7 mouse cellular contexts compared by ENCODE assay signal in genomic region chr13:57521152-57521551, GRCm38 (mm10).
A peak's percentile ranks its signal among the peaks of the same experiment; 100 is the strongest.
DNase-seq lines count a peak whose midpoint lies in the region; ATAC-seq and TF ChIP-seq lines count a peak whose summit lies in the region.

No protein-coding gene starts in this region.

- no peaks in the 10 kb centered on the region for H3K9me3 ChIP-seq in lung, postnatal 0 days (ENCODE audit: low read length)

- no peak for ATAC-seq in lung, postnatal 0 days

- TF ChIP-seq CTCF in lung, postnatal 0 days (IDR thresholded peaks at IDR 0.05): peak; percentile 66

- no peak overlapping the region for H3K27ac ChIP-seq in lung, postnatal 0 days (ENCODE audit: low read length)

- no peak for TF ChIP-seq EP300 in lung, postnatal 0 days (IDR thresholded peaks at IDR 0.05)

- 9% methylated on average over 3 of the region's 3 CpGs for WGBS in lung, postnatal 0 days

- intact Hi-C loops in left cerebral cortex, postnatal 25 days (cut with DNase I): loop anchor here (5.0 kb wide), 1 partner anchor 96 kb away; no protein-coding TSS in a partner anchor

- H3K9ac ChIP-seq in lung, postnatal 0 days (replicated peaks; ENCODE audit: low read depth): no peak overlapping the region

- no peak overlapping the region for H3K4me2 ChIP-seq in lung, postnatal 0 days (replicated peaks; ENCODE audit: low read depth, low read length)

- no peaks in the 10 kb centered on the region for H3K4me1 ChIP-seq in lung, postnatal 0 days (ENCODE audit: insufficient read depth, low read depth, low read length)

- DNase-seq in left cerebral cortex, postnatal 25 days (ENCODE audit: low spot score in 2 of 2): peak; percentile 31 to 57
- no peak for DNase-seq in left cerebral cortex, adult 18-20 months (ENCODE audit: low spot score in 2 of 2)
- DNase-seq in c-Kit-negative CD71-positive TER-119-positive erythroid progenitor cells, embryonic 14.5 days (ENCODE audit: low read depth, low spot score): peak; percentile 20
- peak; percentile 78 for DNase-seq in embryo, embryonic 10.5 days (ENCODE audit: low spot score)
- DNase-seq in lung, postnatal 0 days (ENCODE audit: low spot score): peak; percentile 32
- no peak for DNase-seq in spleen, postnatal 36 days (ENCODE audit: low spot score in 2 of 2)
- no peak for DNase-seq in thymus, adult 18-20 months

- no peak overlapping the region for H3K4me3 ChIP-seq in lung, postnatal 0 days (ENCODE audit: low read depth, low read length)

- H3K27me3 ChIP-seq in lung, postnatal 0 days (replicated peaks; ENCODE audit: insufficient read depth, low read length): no peaks in the 10 kb centered on the region

- no peaks in the 10 kb centered on the region for H3K36me3 ChIP-seq in lung, postnatal 0 days (ENCODE audit: insufficient read depth, low read length)

Comparison
In these comparisons a context has a peak if more than half of its experiments do, and no peak if none do; other contexts are left out.
1. DNase-seq: peak in left cerebral cortex, postnatal 25 days (2 of 2), c-Kit-negative CD71-positive TER-119-positive erythroid progenitor cells, embryonic 14.5 days (single experiment), embryo, embryonic 10.5 days (single experiment) and lung, postnatal 0 days (single experiment); none in left cerebral cortex, adult 18-20 months (0 of 2), spleen, postnatal 36 days (0 of 2) and thymus, adult 18-20 months (0 of 2).